Mouse (Mus musculus): Measurements from ENCODE around the gene Ppp3cb. TPM values are rescaled to one million over a fixed set of nuclear protein-coding genes. Genes with fewer than 3 reads are reported as not detected.

Ppp3cb gene
- polyA plus RNA-seq, 1 experiment, result 198 TPM

DNA sequence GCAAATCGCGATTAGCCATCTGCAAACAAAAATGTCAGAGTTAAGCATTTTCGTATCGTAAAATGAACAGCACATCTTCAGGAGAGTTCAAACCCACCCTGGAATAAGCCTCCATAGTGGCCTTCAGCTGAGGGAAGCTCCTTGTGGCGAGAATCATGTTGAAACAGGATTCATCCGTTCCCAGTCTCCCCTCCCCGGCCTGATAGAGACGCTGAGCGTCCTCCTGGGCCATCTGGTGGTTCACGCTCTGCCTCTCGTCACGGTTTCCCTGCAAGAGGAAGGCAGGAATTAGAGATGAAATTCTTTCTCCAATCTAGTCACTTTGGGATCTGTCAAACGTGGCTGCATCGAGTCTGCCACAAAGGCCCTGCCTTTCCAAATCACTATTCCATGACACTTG is 86.2 kb downstream of the Ppp3cb start:
- TF ChIP-seq CTCF (IDR thresholded peaks at IDR 0.05; ENCODE audit: insufficient read depth, low read depth, low read length) (no peak), POLR2A (IDR thresholded peaks at IDR 0.05; ENCODE audit: insufficient read depth, low read depth, low read length) (no peak)
- WGBS, result 86% methylated on average over 14 of the region's 14 CpGs
- no peaks in the 10 kb centered on the region for H3K4me1 ChIP-seq (ENCODE audit: control insufficient read depth, insufficient read depth, low read length)
- H3K27ac ChIP-seq (ENCODE audit: insufficient read depth, low read depth, low read length), result no peak overlapping the region
- no peak overlapping the region for H3K4me3 ChIP-seq (ENCODE audit: insufficient read depth, low read depth, low read length)

DNA sequence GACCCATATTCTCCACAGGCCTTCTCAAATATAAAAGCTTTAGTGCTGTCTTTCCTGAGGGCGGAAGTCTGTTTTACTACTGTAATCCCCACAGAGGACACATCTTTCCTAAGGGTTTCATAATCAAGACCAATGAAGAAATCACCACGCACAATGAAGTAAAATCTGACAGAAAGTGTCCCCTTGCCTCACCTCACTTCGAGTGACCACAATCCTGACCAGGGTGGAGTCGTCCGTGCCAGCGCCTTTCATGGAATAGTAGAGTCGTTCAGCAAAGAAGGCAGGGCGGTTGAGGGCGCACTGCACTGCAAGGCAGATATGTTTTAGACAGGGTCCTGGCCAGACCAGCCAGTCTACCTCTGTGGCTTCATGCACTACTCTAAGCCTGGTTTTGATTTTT is 88.0 kb downstream of the Ppp3cb start:
- Histone ChIP-seq H3K4me1 (ENCODE audit: control insufficient read depth, insufficient read depth, low read length) (no peaks in the 10 kb centered on the region), H3K27ac (ENCODE audit: insufficient read depth, low read depth, low read length) (no peak overlapping the region), H3K4me3 (ENCODE audit: insufficient read depth, low read depth, low read length) (no peak overlapping the region)
- WGBS, result 92% methylated on average over 9 of the region's 9 CpGs
- TF ChIP-seq POLR2A (IDR thresholded peaks at IDR 0.05; ENCODE audit: insufficient read depth, low read depth, low read length) (no peak), CTCF (IDR thresholded peaks at IDR 0.05; ENCODE audit: insufficient read depth, low read depth, low read length) (no peak)

GRCm38 (mm10) chr14:20452929-20453328 is 93.4 kb downstream of the Ppp3cb start:
- WGBS, result 95% methylated on average over 5 of the region's 5 CpGs
- TF ChIP-seq CTCF (IDR thresholded peaks at IDR 0.05; ENCODE audit: insufficient read depth, low read depth, low read length), result no peak
- TF ChIP-seq POLR2A (IDR thresholded peaks at IDR 0.05; ENCODE audit: insufficient read depth, low read depth, low read length), result no peak
- H3K4me3 ChIP-seq (ENCODE audit: insufficient read depth, low read depth, low read length), result no peak overlapping the region
- H3K4me1 ChIP-seq (ENCODE audit: control insufficient read depth, insufficient read depth, low read length), result 0 out of 2 replicates have a peak, but pooled peaks cover 5% of the 10 kb centered on the region
- no peak overlapping the region for H3K27ac ChIP-seq (ENCODE audit: insufficient read depth, low read depth, low read length)

- 2% methylated on average over 15 of the region's 15 CpGs for WGBS
- Histone ChIP-seq H3K4me3 (ENCODE audit: insufficient read depth, low read depth, low read length) (peak within 1 kb of the TSS; percentile 38), H3K27ac (ENCODE audit: insufficient read depth, low read depth, low read length) (no peak within 1 kb of the TSS), H3K4me1 (ENCODE audit: control insufficient read depth, insufficient read depth, low read length) (0 out of 2 replicates have a peak, but pooled peaks cover 8% of the 10 kb centered on the region)
- no peak for TF ChIP-seq POLR2A (IDR thresholded peaks at IDR 0.05; ENCODE audit: insufficient read depth, low read depth, low read length)
These were observed 94.5 kb downstream of the Ppp3cb start, which contains the start of gene Cfap70 for GRCm38 (mm10) chr14:20451765-20452331. Gene Cfap70 (minus strand): TSS chr14:20452226.

DNA sequence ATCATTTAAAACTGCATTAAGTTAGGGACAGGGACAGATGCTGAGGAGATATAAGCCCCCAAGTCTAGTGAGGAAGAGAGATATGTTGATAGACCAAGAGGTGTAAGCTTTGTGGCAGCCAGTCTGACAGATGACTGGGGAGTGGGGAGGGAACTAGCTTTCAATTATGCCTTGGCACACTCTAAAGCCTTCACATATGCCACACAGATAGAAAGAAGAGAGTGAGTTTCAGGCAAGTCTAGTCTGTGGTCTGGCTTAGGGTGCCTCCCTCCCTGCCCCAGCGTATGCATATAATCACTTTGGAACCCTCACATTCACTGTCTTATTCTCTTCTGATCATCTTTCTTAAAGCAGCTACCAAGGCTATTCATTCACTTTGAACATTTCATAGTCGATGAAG is 95.1 kb downstream of the Ppp3cb start:
- Histone ChIP-seq H3K4me3 (ENCODE audit: insufficient read depth, low read depth, low read length) (peak overlapping the region; percentile 38; the same call in 1 of the 2 replicates), H3K4me1 (ENCODE audit: control insufficient read depth, insufficient read depth, low read length) (0 out of 2 replicates have a peak, but pooled peaks cover 8% of the 10 kb centered on the region), H3K27ac (ENCODE audit: insufficient read depth, low read depth, low read length) (no peak overlapping the region)
- 10% methylated on average over 2 of the region's 2 CpGs for WGBS
- TF ChIP-seq POLR2A (IDR thresholded peaks at IDR 0.05; ENCODE audit: insufficient read depth, low read depth, low read length) (no peak), CTCF (IDR thresholded peaks at IDR 0.05; ENCODE audit: insufficient read depth, low read depth, low read length) (no peak)

Other genes starting within 250 kb of the Ppp3cb start
- not detected in 2 replicates for gene Ecd, start 198.5 kb downstream of the Ppp3cb start, polyA plus RNA-seq (2012; ENCODE audit: insufficient read depth, insufficient read length, low replicate concordance, missing spikeins)
- not detected in 2 replicates for gene Fam149b, start 198.4 kb downstream of the Ppp3cb start, polyA plus RNA-seq (2012; ENCODE audit: insufficient read depth, insufficient read length, low replicate concordance, missing spikeins)
- gene Dnajc9, start 157.7 kb downstream of the Ppp3cb start, polyA plus RNA-seq (2012; ENCODE audit: insufficient read depth, insufficient read length, low replicate concordance, missing spikeins), result not detected in 2 replicates
- gene Mrps16, start 152.9 kb downstream of the Ppp3cb start, polyA plus RNA-seq (2012; ENCODE audit: insufficient read depth, insufficient read length, low replicate concordance, missing spikeins), result not detected in 2 replicates
- gene Cfap70, start 94.3 kb downstream of the Ppp3cb start, polyA plus RNA-seq (2012; ENCODE audit: insufficient read depth, insufficient read length, low replicate concordance, missing spikeins), result not detected in 2 replicates
- gene Anxa7, start 66.4 kb downstream of the Ppp3cb start, polyA plus RNA-seq (2012; ENCODE audit: insufficient read depth, insufficient read length, low replicate concordance, missing spikeins), result not detected in 2 replicates
- not detected in 2 replicates for gene Mss51, start 49.7 kb downstream of the Ppp3cb start, polyA plus RNA-seq (2012; ENCODE audit: insufficient read depth, insufficient read length, low replicate concordance, missing spikeins)
- 58.6 TPM in 1 of 2 replicates, not detected in the other for gene Usp54, start 94.5 kb upstream of the Ppp3cb start, polyA plus RNA-seq (2012; ENCODE audit: insufficient read depth, insufficient read length, low replicate concordance, missing spikeins)
- not detected in 2 replicates for gene Myoz1, start 110.0 kb upstream of the Ppp3cb start, polyA plus RNA-seq (2012; ENCODE audit: insufficient read depth, insufficient read length, low replicate concordance, missing spikeins)
- gene Synpo2l, start 121.8 kb upstream of the Ppp3cb start, polyA plus RNA-seq (2012; ENCODE audit: insufficient read depth, insufficient read length, low replicate concordance, missing spikeins), result not detected in 2 replicates
- gene Sec24c, start 127.7 kb upstream of the Ppp3cb start, polyA plus RNA-seq (2012; ENCODE audit: insufficient read depth, insufficient read length, low replicate concordance, missing spikeins), result 190 and 558 TPM in 2 replicates
- not detected in 2 replicates for gene Fut11, start 148.4 kb upstream of the Ppp3cb start, polyA plus RNA-seq (2012; ENCODE audit: insufficient read depth, insufficient read length, low replicate concordance, missing spikeins)
- not detected in 2 replicates for gene Chchd1, start 156.4 kb upstream of the Ppp3cb start, polyA plus RNA-seq (2012; ENCODE audit: insufficient read depth, insufficient read length, low replicate concordance, missing spikeins)
- 307 TPM in 1 of 2 replicates, not detected in the other for gene Zswim8, start 161.0 kb upstream of the Ppp3cb start, polyA plus RNA-seq (2012; ENCODE audit: insufficient read depth, insufficient read length, low replicate concordance, missing spikeins)
- not detected in 2 replicates for gene Ndst2, start 188.0 kb upstream of the Ppp3cb start, polyA plus RNA-seq (2012; ENCODE audit: insufficient read depth, insufficient read length, low replicate concordance, missing spikeins)
- gene Camk2g, start 247.5 kb upstream of the Ppp3cb start, polyA plus RNA-seq (2012; ENCODE audit: insufficient read depth, insufficient read length, low replicate concordance, missing spikeins), result 125 and 417 TPM in 2 replicates